Mouse (Mus musculus): ENCODE measurements around the gene Ccndbp1. TPM values are rescaled to one million over a fixed set of nuclear protein-coding genes. Genes with fewer than 3 reads are reported as not detected.
"Not testable (repeated sequence)": the region's sequence is repeated elsewhere in the genome, so short reads cannot be mapped to it uniquely, and the experiment has no call there.

Ccndbp1 gene
- total RNA-seq, 2 experiments from 2014 or later = 45.5 to 46.0 TPM

DNA sequence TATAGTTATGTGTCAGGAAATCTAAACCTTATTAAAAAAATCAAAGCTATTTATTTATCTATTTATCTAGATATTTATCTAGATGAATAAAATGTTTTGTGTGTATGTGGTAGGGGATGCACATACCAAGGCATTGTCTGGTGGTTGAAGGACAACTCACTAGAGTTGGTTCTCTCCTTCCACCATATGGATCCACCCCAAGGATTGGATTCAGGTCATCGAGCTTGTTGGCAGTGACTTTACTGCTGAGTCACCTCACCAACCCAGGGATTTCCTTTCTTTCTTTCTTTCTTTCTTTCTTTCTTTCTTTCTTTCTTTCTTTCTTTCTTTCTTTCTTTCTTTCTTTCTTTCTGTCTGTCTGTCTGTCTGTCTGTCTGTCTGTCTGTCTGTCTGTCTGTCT is 11.6 kb upstream of the Ccndbp1 start:
- DNase-seq (ENCODE audit: low spot score in 2 of 2) = not testable (repeated sequence)

DNA sequence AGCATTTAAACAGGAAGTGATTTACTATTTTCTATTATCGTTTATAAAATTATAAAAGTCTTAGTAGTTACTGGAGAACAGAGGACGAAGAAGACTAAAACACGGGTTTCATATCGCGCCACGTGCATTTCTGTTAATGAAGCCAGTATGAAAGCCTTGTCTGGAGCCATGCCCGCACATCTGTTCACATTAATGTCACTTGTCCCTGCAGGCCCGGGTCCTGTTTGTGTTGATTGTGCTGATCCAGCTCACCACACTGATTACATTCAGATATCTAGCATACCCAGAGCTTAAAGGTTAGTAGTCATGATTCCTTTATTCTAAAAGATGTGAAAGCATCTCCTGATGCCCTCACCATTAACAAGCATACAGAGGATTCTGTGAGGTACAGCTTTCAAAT is 9.3 kb upstream of the Ccndbp1 start:
- DNase-seq (ENCODE audit: low spot score in 2 of 2) = no peak

DNA sequence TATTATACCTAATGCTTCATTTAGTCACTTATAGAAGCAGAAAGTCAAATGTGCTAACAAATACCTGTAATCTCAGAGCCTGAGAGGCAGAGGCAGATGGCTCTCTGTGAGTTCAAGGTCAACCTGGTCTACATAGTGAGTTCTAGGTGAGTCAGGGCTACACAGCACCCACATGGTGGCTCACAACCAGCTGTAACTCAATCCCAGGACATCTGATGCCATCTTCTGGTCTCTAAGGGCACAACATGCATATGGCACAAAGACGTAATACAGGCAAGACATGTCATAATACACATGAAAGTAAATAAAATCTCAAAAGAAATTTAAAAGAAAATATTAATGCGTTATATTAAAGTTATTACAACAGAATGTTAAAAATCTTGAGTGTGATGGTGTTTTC is 4.6 kb upstream of the Ccndbp1 start:
- DNase-seq (ENCODE audit: low spot score in 2 of 2) = no peak

DNA sequence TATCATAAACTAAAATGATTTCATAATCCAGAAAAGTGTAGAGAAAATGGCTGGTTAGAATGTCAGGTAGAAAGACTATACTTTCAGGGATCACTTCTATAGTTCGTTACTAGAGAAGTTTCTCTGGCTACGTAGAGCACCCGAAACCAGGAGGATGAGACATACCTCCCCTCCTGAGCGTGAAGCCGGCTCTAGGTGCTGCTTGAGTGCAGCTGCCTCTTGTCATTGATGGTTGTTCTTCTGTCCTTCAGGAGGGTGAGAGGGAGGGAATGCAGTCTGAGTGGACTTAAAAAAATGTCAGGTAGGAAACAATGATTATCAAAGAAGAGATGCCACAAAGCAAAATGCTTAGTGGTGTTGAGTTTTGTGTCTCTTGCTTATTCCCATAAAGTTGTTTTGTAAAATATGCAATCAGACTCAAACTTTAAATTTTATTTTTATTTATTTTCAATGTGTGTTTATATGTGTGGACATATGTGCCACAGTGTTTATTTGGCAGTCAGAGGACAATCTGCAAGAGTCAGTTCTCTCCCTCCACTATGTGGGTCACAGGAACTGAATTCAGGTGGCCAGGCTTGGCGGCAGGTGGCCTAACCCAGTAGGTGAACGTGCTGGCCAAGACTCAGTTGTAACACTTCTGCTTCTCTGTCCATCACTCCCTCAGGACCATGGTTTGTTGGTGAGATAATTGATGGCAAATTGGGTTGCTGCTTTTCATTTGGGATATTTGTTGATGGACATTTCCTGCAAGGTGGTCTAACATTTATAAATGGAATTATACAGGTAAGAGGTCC is 4.0 kb upstream of the Ccndbp1 start:
- DNase-seq (ENCODE audit: low spot score in 2 of 2) = no peak

DNA sequence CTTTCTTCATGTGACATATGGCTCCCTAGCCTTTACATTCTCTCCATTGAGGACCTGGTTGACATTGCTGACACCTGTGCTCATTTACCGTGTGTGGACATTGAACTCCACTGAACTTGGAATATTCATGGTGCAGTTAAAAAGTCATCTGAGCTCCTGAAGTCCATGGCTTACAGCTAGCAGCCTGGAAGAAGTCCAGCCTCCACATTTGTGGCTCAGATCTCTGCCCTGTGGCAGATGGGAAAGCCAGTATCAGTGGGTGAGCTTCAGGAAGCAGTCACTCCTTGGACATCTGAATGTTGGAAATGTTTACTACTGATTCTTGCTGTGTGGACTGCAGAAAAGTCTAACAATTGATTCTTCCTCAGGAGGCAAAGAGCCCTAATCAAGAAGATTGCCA is 1.2 kb upstream of the Ccndbp1 start:
- DNase-seq (ENCODE audit: low spot score in 2 of 2) = no peak

DNA sequence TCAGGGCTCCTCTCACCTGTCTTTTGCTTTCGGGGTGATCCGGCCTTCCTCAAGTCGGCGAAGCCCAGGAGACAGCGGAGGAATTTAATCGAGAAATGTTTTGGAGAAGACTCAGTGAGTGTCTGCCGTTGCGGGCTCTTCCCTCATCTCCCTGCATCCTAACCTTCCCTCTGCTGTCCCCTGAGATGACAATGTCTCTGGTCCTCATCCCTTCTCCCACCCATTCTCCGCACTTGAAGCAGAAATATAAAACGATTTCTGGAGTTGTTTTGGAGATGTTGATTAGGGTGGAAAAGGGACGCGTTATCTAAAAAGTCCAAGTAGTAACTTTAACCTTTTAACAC is 433 bp downstream of the Ccndbp1 start:
- no peak for DNase-seq (ENCODE audit: low spot score in 2 of 2)

DNA sequence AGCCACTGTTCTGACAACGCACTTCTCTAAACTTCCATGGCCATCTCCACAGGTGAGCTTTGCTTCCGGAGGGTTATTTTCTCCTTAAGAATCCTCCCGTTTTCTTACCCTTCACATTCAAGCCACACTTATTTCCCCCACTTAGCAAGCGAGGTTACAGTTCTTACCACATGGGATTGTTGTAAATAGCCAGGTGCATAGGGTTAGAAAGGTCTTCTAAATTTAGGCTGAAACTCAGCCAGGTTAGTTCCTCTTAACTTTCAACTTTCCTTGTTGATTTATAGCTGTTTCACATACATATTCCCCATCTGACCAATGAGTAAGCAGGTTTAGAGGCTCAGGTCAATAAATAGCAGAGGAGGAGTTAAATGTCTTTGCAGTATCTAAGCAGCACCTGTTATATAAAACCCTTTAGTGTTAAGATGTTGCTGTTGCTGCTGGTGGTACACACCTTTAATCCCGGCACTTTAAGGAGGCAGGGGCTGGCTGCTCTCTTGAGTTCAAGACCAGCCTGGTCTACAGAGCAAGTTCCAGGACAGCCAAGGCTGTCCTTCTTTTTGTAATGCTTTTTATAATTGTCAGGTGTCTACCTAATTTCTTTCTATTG is 971 bp downstream of the Ccndbp1 start:
- DNase-seq (ENCODE audit: low spot score in 2 of 2) = no peak

DNA sequence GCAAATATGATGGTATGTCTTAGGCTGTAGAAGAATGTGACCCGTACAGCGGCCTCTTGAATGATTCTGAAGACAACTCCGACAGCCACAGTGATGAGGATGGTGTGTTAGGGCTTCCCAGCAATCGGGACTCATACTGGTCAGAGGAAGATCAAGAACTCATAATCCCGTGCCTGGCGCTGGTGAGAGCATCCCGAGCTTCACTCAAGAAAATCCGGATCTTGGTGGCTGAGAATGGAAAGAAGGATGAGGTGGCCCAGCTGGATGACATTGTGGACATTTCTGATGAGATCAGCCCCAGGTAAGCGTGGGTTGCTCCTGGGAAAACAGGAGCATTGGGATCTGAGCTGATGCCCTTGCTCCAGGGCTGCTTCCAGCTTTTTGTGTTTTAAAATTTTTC is 4.5 kb downstream of the Ccndbp1 start:
- DNase-seq (ENCODE audit: low spot score in 2 of 2) = no peak

DNA sequence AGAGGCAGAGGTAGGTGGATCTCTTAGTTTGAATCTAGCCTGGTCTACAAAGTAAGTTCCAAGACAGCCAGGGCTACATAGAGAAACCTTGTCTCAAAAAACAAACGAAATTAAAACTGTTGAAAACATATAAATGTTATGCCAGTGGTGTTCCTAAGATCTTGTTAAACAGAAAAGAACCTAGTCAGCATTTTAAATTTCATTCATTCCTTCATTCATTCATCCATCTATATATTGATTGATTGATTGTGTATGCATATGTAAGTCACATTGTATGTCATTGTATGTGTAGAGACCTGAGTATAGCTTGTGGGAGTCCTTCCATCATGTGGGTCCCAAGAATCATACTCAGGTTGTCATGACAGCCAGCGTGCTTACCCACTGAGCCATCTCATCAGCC is 7.3 kb downstream of the Ccndbp1 start:
- no peak for DNase-seq (ENCODE audit: low spot score in 2 of 2)

DNA sequence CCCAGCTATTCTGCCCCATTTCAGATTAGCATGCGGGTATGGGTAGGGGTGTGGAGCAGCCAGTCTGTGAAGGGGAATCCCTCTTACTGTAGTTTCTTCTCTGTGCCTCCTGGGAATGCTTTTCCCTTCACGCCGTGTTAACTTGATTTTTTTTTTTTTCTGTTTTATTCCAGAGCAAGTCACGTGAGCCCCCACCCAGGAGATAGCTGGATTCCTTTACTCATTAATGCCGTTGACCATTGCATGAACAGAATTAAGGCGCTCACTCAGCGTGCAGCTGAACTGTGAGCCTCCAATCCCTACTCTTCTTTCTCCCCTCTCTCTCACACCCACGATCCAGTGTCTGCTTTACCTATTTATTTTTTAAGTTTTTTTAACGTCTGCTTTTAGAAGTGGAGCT is 8.0 kb downstream of the Ccndbp1 start:
- no peak for DNase-seq (ENCODE audit: low spot score in 2 of 2)

DNA sequence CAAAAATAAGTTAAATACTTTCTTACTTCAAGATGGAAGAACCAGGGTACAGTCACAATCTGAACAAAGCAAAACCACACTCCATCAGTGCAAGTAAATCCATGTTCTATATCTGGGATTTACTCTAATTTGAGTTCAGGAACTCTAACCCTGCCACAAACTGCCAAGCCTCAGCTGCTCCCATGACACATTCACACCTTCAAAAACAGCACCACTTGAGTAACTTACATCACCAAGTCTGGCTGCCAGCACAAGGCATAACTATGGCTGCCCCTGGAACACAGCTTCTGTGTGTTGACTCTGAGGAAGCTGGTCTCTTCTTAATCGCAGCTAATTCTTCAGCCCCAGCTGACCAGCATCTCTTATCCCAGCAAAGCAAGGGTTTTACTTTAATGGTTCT is 8.9 kb downstream of the Ccndbp1 start:
- no peak for DNase-seq (ENCODE audit: low spot score in 2 of 2)

DNA sequence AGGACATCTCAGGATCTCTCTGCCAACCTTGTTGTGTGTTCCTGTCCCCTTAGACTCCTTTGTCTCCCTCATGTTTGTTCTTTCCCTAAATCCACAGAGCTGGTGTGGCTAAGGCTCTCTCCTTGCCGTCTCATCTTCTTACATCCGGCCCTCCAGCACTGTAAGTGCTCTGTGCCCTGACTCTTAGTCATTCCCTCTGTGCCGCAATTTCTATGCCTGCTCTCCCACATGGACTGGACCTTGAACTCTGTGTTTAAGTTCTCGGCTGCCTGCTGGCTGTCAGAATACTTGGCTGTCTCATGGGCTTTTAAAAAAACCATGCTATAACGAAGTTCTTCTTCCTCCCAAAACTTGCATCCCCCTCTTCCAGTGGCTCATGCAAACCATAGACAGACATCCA is 14.7 kb downstream of the Ccndbp1 start:
- DNase-seq (ENCODE audit: low spot score in 2 of 2) = no peak

DNA sequence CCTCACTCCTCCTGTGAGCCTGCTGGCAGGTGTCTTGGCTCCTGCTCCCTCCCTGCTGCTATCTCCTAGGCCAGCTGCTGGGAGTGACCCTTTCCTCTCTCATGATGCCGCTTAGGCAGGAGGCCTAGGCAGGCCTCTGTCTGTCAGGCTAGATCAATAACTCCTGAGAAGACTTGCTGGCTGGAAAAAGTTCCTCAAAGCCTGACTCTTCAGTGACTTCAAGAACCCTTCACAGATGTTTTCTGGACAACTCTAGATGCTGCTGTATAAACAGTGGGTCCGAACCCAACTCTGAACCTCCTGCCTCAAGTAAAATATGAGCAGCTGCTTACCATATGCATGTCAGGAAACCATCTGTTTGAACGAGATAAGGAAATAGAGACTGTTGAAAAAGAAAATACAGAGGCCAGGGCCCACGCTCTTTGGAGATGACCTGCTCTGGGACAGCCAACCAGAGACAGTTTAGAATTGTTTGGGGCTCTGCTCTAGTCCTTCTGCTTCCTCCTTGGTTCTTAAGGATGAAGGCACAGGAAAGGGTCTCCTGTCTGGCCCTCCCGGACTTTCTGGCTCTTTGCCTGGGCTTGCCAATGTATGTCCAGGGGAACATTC is 28.6 kb downstream of the Ccndbp1 start, which contains the start of gene Epb42:
TSS of gene Epb42 (minus strand) at position 340 of the 609 bp plus-strand sequence.
- DNase-seq (ENCODE audit: low spot score in 2 of 2) = no peak

DNA sequence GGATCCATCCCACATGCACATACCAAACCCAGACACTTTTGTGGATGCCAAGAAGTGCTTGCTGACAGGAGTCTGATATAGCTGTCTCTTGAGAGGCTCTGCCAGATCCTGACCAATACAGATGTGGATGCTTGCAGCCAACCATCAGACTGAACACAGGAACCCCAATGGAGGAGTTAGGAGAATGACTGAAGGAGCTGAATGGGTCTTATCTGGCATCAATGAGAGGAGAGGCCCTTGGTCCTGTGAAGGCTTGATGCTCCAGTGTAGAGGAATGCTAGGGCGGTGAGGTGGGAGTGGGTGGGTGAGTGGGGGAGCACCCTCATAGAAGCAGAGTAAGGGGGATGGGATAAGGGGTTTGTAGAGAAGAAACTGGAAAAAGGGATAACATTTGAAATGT is 30.6 kb downstream of the Ccndbp1 start:
- DNase-seq (ENCODE audit: low spot score in 2 of 2) = not testable (repeated sequence)

DNA sequence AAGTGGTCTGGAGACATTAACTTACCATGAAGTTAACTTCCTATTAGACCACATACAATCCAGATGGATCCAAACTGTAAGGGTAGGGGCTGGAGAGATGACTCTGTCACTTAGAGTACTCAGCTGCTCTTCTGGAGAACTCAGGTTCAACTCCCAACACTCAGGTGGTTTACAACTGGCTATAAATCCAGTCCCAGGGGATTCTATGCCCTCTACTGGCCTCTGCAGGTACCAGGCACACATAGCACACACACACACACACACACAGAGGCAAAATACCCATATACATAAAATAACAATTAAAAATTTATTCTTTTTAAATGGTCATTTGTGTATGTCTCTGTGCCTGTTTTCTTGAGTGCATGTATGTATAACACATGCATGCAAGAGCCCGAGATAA is 31.2 kb downstream of the Ccndbp1 start:
- DNase-seq (ENCODE audit: low spot score in 2 of 2) = no peak

DNA sequence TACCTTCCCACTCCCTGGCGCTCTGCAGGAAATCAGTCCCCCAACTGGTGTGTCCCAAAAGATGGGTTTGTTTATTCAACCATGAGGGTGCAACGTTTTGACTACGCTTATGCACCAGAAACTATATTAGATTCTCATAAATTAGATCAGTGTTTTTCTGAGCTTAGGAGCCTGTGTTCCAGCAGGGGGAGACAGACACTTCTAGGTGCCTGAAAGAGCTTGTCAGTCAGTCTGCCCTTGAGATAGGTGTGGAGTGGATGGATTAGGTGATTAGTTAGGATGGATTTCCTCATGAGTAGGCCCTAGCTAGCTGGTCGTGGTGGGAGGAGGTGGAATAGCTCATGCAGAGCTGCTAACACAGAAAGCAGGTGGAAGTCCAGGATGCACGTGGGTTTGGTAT is 32.9 kb downstream of the Ccndbp1 start:
- DNase-seq (ENCODE audit: low spot score in 2 of 2) = no peak

DNA sequence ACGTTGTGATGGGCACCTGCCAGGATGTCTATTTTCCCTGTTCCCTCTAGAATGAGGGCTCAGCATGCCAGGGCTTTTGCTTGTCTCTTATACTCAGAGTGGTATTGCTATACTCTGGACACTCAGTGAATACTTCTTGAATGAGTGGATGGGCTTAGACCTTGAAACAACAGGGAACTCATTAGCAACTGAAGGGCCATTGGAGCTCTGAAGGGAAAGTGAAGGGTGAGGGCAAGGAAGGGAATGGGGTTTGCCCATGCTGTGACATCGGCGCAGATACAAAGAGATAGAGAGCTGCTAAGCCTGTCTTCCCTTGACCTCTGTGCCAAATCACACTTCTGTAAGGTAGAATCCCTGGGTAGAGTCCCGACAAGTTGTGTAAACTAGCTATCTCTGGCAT is 37.5 kb downstream of the Ccndbp1 start:
- no peak for DNase-seq (ENCODE audit: low spot score in 2 of 2)

DNA sequence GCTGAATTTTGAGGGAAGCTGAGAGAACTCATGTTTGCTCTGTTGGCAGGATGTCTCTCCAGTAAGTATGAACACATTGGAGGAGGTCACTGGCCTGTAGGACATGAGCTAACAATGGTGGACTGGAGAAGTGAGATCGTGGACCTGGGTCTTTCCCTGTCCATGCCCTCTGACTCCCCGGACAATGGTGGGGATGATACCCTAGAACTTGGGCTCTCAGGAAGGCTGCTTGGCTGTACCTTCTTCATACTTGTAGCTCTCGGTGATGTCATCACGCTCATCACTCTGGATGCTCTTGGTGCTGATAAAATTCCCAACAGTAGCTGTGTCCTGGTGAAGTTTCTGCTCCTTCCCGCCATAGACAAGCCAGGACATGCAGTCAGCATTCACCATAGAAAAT is 44.0 kb downstream of the Ccndbp1 start:
- no peak for DNase-seq (ENCODE audit: low spot score in 2 of 2)

DNA sequence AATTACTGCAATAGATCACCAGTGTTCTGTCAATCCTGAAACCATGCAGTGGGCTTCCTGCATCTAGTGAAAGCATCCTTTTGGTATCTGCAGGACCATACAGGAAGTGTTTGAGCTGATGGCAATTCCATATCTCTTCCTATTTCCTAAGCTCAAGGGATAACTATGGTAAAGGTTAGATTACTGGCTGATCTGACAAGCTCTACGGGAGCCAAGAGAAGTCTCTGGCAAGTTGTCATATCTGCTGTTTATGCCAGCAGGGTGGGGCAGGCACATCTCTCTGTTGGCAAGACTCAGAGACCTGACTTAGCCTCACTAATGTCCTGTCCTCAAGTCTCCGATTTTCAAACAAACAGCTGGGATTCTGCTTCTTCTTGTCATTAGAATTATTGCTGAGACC is 45.9 kb downstream of the Ccndbp1 start:
- no peak for DNase-seq (ENCODE audit: low spot score in 2 of 2)

DNA sequence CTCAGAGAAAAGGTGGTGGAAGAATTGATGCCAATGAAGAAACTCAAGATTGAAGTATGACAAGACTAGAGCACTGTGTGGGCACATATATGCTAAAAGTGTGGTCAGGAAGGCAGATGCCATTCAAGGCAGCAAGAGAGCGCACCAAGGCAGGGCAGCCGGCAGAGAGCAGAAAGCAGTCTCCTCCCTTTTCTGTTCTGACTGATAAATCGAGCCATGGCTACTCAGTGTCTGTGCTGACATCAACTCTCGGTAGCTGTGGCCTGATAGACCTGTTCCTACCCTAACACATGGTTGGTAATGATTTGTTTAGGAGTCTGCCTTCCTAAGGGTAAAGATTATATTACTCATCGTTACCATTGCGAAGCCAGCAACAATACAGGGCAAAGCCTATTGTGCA is 47.7 kb downstream of the Ccndbp1 start:
- no peak for DNase-seq (ENCODE audit: low spot score in 2 of 2)

DNA sequence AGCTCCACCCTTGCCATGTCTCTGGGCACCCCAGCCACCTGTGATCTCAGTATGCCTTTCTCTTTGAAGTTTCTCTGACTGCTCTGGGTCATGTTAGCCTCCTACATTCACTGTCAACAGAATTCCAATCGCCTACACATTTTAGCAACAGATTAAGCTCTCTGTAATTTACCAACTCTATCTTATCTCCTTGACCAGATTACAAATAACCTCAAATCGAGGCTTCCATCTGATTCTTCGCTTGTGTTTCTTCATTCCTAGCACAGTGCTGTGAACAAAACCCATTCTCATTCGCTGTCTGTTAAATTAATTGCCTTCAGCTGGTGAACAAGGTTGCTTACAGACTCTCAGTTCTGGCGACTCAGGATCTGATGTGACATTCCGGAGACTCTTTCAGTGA is 49.8 kb downstream of the Ccndbp1 start:
- DNase-seq (ENCODE audit: low spot score in 2 of 2) = no peak

DNA sequence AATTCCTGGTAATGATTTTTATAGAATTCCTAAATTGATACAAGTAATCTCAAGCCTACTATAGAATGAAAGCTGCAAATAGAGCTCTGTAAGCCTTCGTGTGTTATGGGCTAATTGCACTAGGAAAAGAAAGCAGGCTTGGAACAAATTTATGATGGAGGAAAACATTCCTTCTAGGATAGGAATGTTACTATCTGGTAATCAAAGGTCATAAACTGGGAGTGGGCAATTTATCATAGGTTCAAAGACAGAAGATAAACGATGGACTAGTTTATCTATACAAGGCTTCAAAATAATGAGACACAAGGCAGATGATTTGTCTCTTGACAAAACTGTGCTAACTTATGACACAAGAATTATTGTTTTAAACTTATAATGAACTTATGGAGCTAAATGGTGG is 53.1 kb downstream of the Ccndbp1 start:
- DNase-seq (ENCODE audit: low spot score in 2 of 2) = no peak
